Mouse (Mus musculus): ENCODE data around the gene Sult6b1.

Sult6b1 gene

GRCm38 (mm10) chr17:78906892-78907291 is at the start of gene Sult6b1:
Gene Sult6b1, minus strand, starts transcription at chr17:78906992.
- DNase-seq (ENCODE audit: low read depth, low spot score) = no peak

GRCm38 (mm10) chr17:78953240-78953639 is 46.4 kb upstream of the Sult6b1 start:
- DNase-seq (ENCODE audit: low read depth, low spot score) = no peak

- DNase-seq (ENCODE audit: low read depth, low spot score) = no peak
Measured at GRCm38 (mm10) chr17:78952070-78952469, 45.3 kb upstream of the Sult6b1 start.

- no peak for DNase-seq (ENCODE audit: low read depth, low spot score)
Measured at GRCm38 (mm10) chr17:78951225-78951624, 44.4 kb upstream of the Sult6b1 start.

GRCm38 (mm10) chr17:78942579-78942978 is 35.8 kb upstream of the Sult6b1 start:
- no peak for DNase-seq (ENCODE audit: low read depth, low spot score)

GRCm38 (mm10) chr17:78938927-78939326 is 32.1 kb upstream of the Sult6b1 start:
- DNase-seq (ENCODE audit: low read depth, low spot score) = no peak

GRCm38 (mm10) chr17:78937229-78937853 is 30.5 kb upstream of the Sult6b1 start:
- DNase-seq (ENCODE audit: low read depth, low spot score) = no peak

GRCm38 (mm10) chr17:78936466-78937228 is 29.9 kb upstream of the Sult6b1 start, which contains the start of the genes Cebpz and Ndufaf7:
Gene Cebpz, minus strand, starts transcription at chr17:78937066.
Gene Ndufaf7, plus strand, starts transcription at chr17:78937136.
- DNase-seq (ENCODE audit: low read depth, low spot score) = peak; percentile 99

- no peak for DNase-seq (ENCODE audit: low read depth, low spot score)
Measured at GRCm38 (mm10) chr17:78935857-78936256, 29.1 kb upstream of the Sult6b1 start.

GRCm38 (mm10) chr17:78917696-78918095 is 10.9 kb upstream of the Sult6b1 start:
- peak; percentile 66 for DNase-seq (ENCODE audit: low read depth, low spot score)

- DNase-seq (ENCODE audit: low read depth, low spot score) = peak; percentile 23
Measured at GRCm38 (mm10) chr17:78916899-78917298, 10.1 kb upstream of the Sult6b1 start.

- peak; percentile 96 for DNase-seq (ENCODE audit: low read depth, low spot score)
Measured at GRCm38 (mm10) chr17:78916369-78916813, 9.6 kb upstream of the Sult6b1 start, which contains the start of gene Cebpzos. Gene Cebpzos, plus strand, starts transcription at chr17:78916500.

- peak; percentile 7 for DNase-seq (ENCODE audit: low read depth, low spot score)
Measured at GRCm38 (mm10) chr17:78915772-78916171, 9.0 kb upstream of the Sult6b1 start.

- no peak for DNase-seq (ENCODE audit: low read depth, low spot score)
Measured at GRCm38 (mm10) chr17:78913921-78914320, 7.1 kb upstream of the Sult6b1 start.

GRCm38 (mm10) chr17:78912861-78913281 is 6.1 kb upstream of the Sult6b1 start:
- DNase-seq (ENCODE audit: low read depth, low spot score) = peak; percentile 69

GRCm38 (mm10) chr17:78909374-78909773 is 2.6 kb upstream of the Sult6b1 start:
- DNase-seq (ENCODE audit: low read depth, low spot score) = no peak

GRCm38 (mm10) chr17:78903158-78903557 is 3.6 kb downstream of the Sult6b1 start:
- no peak for DNase-seq (ENCODE audit: low read depth, low spot score)

GRCm38 (mm10) chr17:78895394-78895793 is 11.4 kb downstream of the Sult6b1 start:
- peak; percentile 87 for DNase-seq (ENCODE audit: low read depth, low spot score)

- no peak for DNase-seq (ENCODE audit: low read depth, low spot score)
Measured at GRCm38 (mm10) chr17:78894991-78895390, 11.8 kb downstream of the Sult6b1 start.

GRCm38 (mm10) chr17:78891020-78891419 is 15.8 kb downstream of the Sult6b1 start:
- no peak for DNase-seq (ENCODE audit: low read depth, low spot score)

GRCm38 (mm10) chr17:78889184-78889583 is 17.6 kb downstream of the Sult6b1 start:
- DNase-seq (ENCODE audit: low read depth, low spot score) = peak; percentile 27

GRCm38 (mm10) chr17:78888554-78888953 is 18.2 kb downstream of the Sult6b1 start:
- DNase-seq (ENCODE audit: low read depth, low spot score) = no peak
